Mouse (Mus musculus): Measurements from ENCODE around the gene Nrip1.

- TF ChIP-seq CTCF (IDR thresholded peaks at IDR 0.05; ENCODE audit: borderline replicate concordance, insufficient read depth, low read length) (no peak), POLR2A (IDR thresholded peaks at IDR 0.05; ENCODE audit: low read depth, low read length) (no peak)
These were observed 2.1 kb downstream of the Nrip1 start for GRCm38 (mm10) chr16:76371614-76371917.
